Mouse (Mus musculus): Measurements from ENCODE around the gene Nrip3. TPM values are rescaled to one million over a fixed set of nuclear protein-coding genes. Genes with fewer than 3 reads are reported as not detected.

Gene Nrip3
- polyA plus RNA-seq, 2 experiments = 0.13 to 0.22 TPM

GRCm38 (mm10) chr7:109792759-109793158 lies 10.9 kb upstream of the Nrip3 start:
- Histone ChIP-seq H3K4me1 (replicated peaks; ENCODE audit: control insufficient read depth in 2 of 2, insufficient read depth in 2 of 2, low read length in 1 of 2) (0 out of 4 replicates have a peak, but pooled peaks cover 0 to 1% of the 10 kb centered on the region in 2 experiments), H3K36me3 (replicated peaks; ENCODE audit: control insufficient read depth, insufficient read depth, low read depth) (no peaks in the 10 kb centered on the region), H3K27ac (no peak overlapping the region), H3K4me3 (ENCODE audit: insufficient read depth in 1 of 2, low read depth in 2 of 2, low read length in 2 of 2) (no peak overlapping the region), H3K9ac (replicated peaks) (no peak overlapping the region), H3K4me2 (ENCODE audit: low read depth) (no peak overlapping the region), H3K27me3 (ENCODE audit: control insufficient read depth, insufficient read depth, low read length) (no peaks in the 10 kb centered on the region), H3K9me3 (ENCODE audit: control insufficient read depth, low read length) (no peaks in the 10 kb centered on the region)
- DNase-seq (ENCODE audit: low read depth in 3 of 3, low spot score in 3 of 3) (peak in 2 of 3 experiments; percentile 38 to 51), ATAC-seq (ENCODE audit: insufficient read depth) (no peak)
- TF ChIP-seq EP300 (IDR thresholded peaks at IDR 0.05; ENCODE audit: low read depth) (no peak), CTCF (IDR thresholded peaks at IDR 0.05; ENCODE audit: low read depth) (peak; percentile 84)
- WGBS (ENCODE audit: insufficient replicate concordance) = 58% methylated on average over 2 of the region's 2 CpGs

GRCm38 (mm10) chr7:109790818-109791217 lies 9.0 kb upstream of the Nrip3 start:
- H3K4me2 ChIP-seq (ENCODE audit: low read depth) = no peak overlapping the region
- no peak overlapping the region for H3K27ac ChIP-seq
- no peaks in the 10 kb centered on the region for H3K9me3 ChIP-seq (ENCODE audit: control insufficient read depth, low read length)
- no peak for TF ChIP-seq CTCF (IDR thresholded peaks at IDR 0.05; ENCODE audit: low read depth)
- no peak for TF ChIP-seq EP300 (IDR thresholded peaks at IDR 0.05; ENCODE audit: low read depth)
- no peak overlapping the region for H3K4me3 ChIP-seq (ENCODE audit: insufficient read depth in 1 of 2, low read depth in 2 of 2, low read length in 2 of 2)
- no peak for ATAC-seq (ENCODE audit: insufficient read depth)
- DNase-seq (ENCODE audit: low read depth in 3 of 3, low spot score in 3 of 3) = no peak
- H3K4me1 ChIP-seq (replicated peaks; ENCODE audit: control insufficient read depth in 2 of 2, insufficient read depth in 2 of 2, low read length in 1 of 2) = 0 out of 4 replicates have a peak, but pooled peaks cover 0 to 2% of the 10 kb centered on the region in 2 experiments
- H3K9ac ChIP-seq (replicated peaks) = no peak overlapping the region
- no peaks in the 10 kb centered on the region for H3K36me3 ChIP-seq (replicated peaks; ENCODE audit: control insufficient read depth, insufficient read depth, low read depth)
- H3K27me3 ChIP-seq (ENCODE audit: control insufficient read depth, insufficient read depth, low read length) = no peaks in the 10 kb centered on the region
- WGBS (ENCODE audit: insufficient replicate concordance) = 60% methylated on average over 3 of the region's 3 CpGs

DNA sequence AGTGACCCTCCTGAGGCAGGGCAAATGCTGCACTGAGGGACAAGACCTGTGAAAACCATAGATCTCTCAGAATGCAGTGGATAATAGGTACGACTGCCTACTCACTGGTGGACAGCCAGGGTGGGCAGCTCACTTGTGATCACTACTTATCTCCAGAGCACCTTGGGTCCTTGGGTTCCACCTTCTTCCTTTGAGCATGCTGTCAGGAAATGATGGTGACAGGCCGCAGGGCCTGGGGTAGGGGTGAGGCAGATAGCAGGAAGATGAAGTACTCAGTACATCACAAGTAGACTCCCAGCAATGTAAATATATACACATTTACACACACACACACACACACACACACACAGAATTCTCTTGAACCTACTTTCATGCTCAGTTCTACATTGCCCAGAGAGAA lies 6.0 kb upstream of the Nrip3 start:
- TF ChIP-seq EP300 (IDR thresholded peaks at IDR 0.05; ENCODE audit: low read depth) = no peak
- TF ChIP-seq CTCF (IDR thresholded peaks at IDR 0.05; ENCODE audit: low read depth) = no peak
- no peak for ATAC-seq (ENCODE audit: insufficient read depth)
- 7% methylated on average over 2 of the region's 2 CpGs for WGBS (ENCODE audit: insufficient replicate concordance)

GRCm38 (mm10) chr7:109783281-109783680 lies 1.5 kb upstream of the Nrip3 start:
- peaks cover 4 to 7% of the 10 kb centered on the region in 2 experiments; a peak in 3 of 4 replicates for H3K4me1 ChIP-seq (replicated peaks; ENCODE audit: control insufficient read depth in 2 of 2, insufficient read depth in 2 of 2, low read length in 1 of 2)
- no peak for ATAC-seq (ENCODE audit: insufficient read depth)
- TF ChIP-seq CTCF (IDR thresholded peaks at IDR 0.05; ENCODE audit: low read depth) (no peak), EP300 (IDR thresholded peaks at IDR 0.05; ENCODE audit: low read depth) (no peak)
- no peak overlapping the region for H3K27ac ChIP-seq
- H3K27me3 ChIP-seq (ENCODE audit: control insufficient read depth, insufficient read depth, low read length) = peaks cover 50% of the 10 kb centered on the region
- no peak overlapping the region for H3K9ac ChIP-seq (replicated peaks)
- WGBS (ENCODE audit: insufficient replicate concordance) = 52% methylated on average over 7 of the region's 7 CpGs
- H3K4me2 ChIP-seq (ENCODE audit: low read depth) = no peak overlapping the region
- no peaks in the 10 kb centered on the region for H3K9me3 ChIP-seq (ENCODE audit: control insufficient read depth, low read length)
- H3K36me3 ChIP-seq (replicated peaks; ENCODE audit: control insufficient read depth, insufficient read depth, low read depth) = no peaks in the 10 kb centered on the region
- H3K4me3 ChIP-seq (ENCODE audit: insufficient read depth in 1 of 2, low read depth in 2 of 2, low read length in 2 of 2) = no peak overlapping the region
- DNase-seq (ENCODE audit: low read depth in 3 of 3, low spot score in 3 of 3) = no peak

More for the DNA sequence above, 6.0 kb upstream of the Nrip3 start:
- Histone ChIP-seq H3K36me3 (replicated peaks; ENCODE audit: control insufficient read depth, insufficient read depth, low read depth) (no peaks in the 10 kb centered on the region), H3K4me2 (ENCODE audit: low read depth) (no peak overlapping the region), H3K4me1 (replicated peaks; ENCODE audit: control insufficient read depth in 2 of 2, insufficient read depth in 2 of 2, low read length in 1 of 2) (peaks cover 0 to 2% of the 10 kb centered on the region in 2 experiments; a peak in 1 of 4 replicates), H3K9me3 (ENCODE audit: control insufficient read depth, low read length) (no peaks in the 10 kb centered on the region), H3K27ac (no peak overlapping the region), H3K27me3 (ENCODE audit: control insufficient read depth, insufficient read depth, low read length) (peaks cover 9% of the 10 kb centered on the region), H3K9ac (replicated peaks) (no peak overlapping the region), H3K4me3 (ENCODE audit: insufficient read depth in 1 of 2, low read depth in 2 of 2, low read length in 2 of 2) (no peak overlapping the region)
- no peak for DNase-seq (ENCODE audit: low read depth in 3 of 3, low spot score in 3 of 3)

- Histone ChIP-seq H3K4me3 (ENCODE audit: insufficient read depth in 1 of 2, low read depth in 2 of 2, low read length in 2 of 2) (peak overlapping the region; percentile 26 to 50), H3K27me3 (ENCODE audit: control insufficient read depth, insufficient read depth, low read length) (peaks cover 52% of the 10 kb centered on the region), H3K27ac (no peak overlapping the region), H3K36me3 (replicated peaks; ENCODE audit: control insufficient read depth, insufficient read depth, low read depth) (no peaks in the 10 kb centered on the region), H3K9me3 (ENCODE audit: control insufficient read depth, low read length) (no peaks in the 10 kb centered on the region), H3K4me2 (ENCODE audit: low read depth) (peak overlapping the region; percentile 72), H3K9ac (replicated peaks) (no peak overlapping the region; the same call in 1 of the 2 replicates), H3K4me1 (replicated peaks; ENCODE audit: control insufficient read depth in 2 of 2, insufficient read depth in 2 of 2, low read length in 1 of 2) (peaks cover 2 to 7% of the 10 kb centered on the region in 2 experiments; a peak in 3 of 4 replicates)
- ATAC-seq (ENCODE audit: insufficient read depth) = peak; percentile 77
- 1% methylated on average over 24 of the region's 24 CpGs for WGBS (ENCODE audit: insufficient replicate concordance)
- DNase-seq (ENCODE audit: low read depth in 3 of 3, low spot score in 3 of 3) = peak in 2 of 3 experiments; percentile 17 to 51
- TF ChIP-seq EP300 (IDR thresholded peaks at IDR 0.05; ENCODE audit: low read depth) = no peak
- TF ChIP-seq CTCF (IDR thresholded peaks at IDR 0.05; ENCODE audit: low read depth) = no peak
These were observed 747 bp downstream of the Nrip3 start for GRCm38 (mm10) chr7:109781087-109781469.
